Mouse (Mus musculus) ES-Bruce4 (cell line): ENCODE data around the gene Rag1.

ENCODE experiments used
- CTCF ChIP-seq: IDR thresholded peaks from one replicate; pipeline ENCODE4 v1.8.1; 2011; ENCODE audit warnings: low read depth, low read length
- POLR2A ChIP-seq: IDR thresholded peaks from one replicate; pipeline ENCODE4 v1.8.1; 2011; ENCODE audit warnings: low read length; ENCODE audit not compliant: insufficient read depth

- TF ChIP-seq POLR2A = no peak
- TF ChIP-seq CTCF = no peak
Measured at GRCm38 (mm10) chr2:101639840-101640350, 9.4 kb downstream of the Rag1 start.
